Mouse (Mus musculus): Measurements from ENCODE around the gene Wwc2. TPM values are rescaled to one million over a fixed set of nuclear protein-coding genes. Genes with fewer than 3 reads are reported as not detected.
A peak's percentile ranks its signal among the peaks of the same experiment; 100 is the strongest.

Gene Wwc2
- polyA plus RNA-seq, 1 experiment from 2014 or later, result 7.2 TPM

GRCm38 (mm10) chr8:47933087-47933486 is 57.6 kb downstream of the Wwc2 start:
- 97% methylated on average over 3 of the region's 3 CpGs for WGBS

GRCm38 (mm10) chr8:47932028-47932790 is 58.5 kb downstream of the Wwc2 start:
- no peak overlapping the region for H3K9ac ChIP-seq
- peak; percentile 78 for ATAC-seq (ENCODE audit: low FRiP score, low read depth)
- H3K27ac ChIP-seq (replicated peaks), result 0 out of 2 replicates have a peak overlapping the region, but pooled peaks have one; percentile 3
- H3K4me3 ChIP-seq, result no peak overlapping the region
- 25% methylated on average over 16 of the region's 16 CpGs for WGBS
- no peaks in the 10 kb centered on the region for H3K36me3 ChIP-seq
- no peaks in the 10 kb centered on the region for H3K27me3 ChIP-seq
- H3K9me3 ChIP-seq, result no peaks in the 10 kb centered on the region
- H3K4me1 ChIP-seq (replicated peaks), result peaks cover 27% of the 10 kb centered on the region
- H3K4me2 ChIP-seq, result peak overlapping the region; percentile 25

More at GRCm38 (mm10) chr8:47933087-47933486, 57.6 kb downstream of the Wwc2 start:
- Histone ChIP-seq H3K9ac (no peak overlapping the region), H3K27me3 (no peaks in the 10 kb centered on the region), H3K4me1 (replicated peaks) (peaks cover 27% of the 10 kb centered on the region), H3K27ac (replicated peaks) (no peak overlapping the region), H3K4me3 (no peak overlapping the region), H3K36me3 (no peaks in the 10 kb centered on the region), H3K4me2 (no peak overlapping the region), H3K9me3 (no peaks in the 10 kb centered on the region)
- ATAC-seq (ENCODE audit: low FRiP score, low read depth), result no peak

- H3K4me3 ChIP-seq, result no peak overlapping the region
- H3K27ac ChIP-seq (replicated peaks), result no peak overlapping the region
- no peaks in the 10 kb centered on the region for H3K9me3 ChIP-seq
- H3K36me3 ChIP-seq, result no peaks in the 10 kb centered on the region
- no peaks in the 10 kb centered on the region for H3K27me3 ChIP-seq
- no peak overlapping the region for H3K9ac ChIP-seq
- H3K4me1 ChIP-seq (replicated peaks), result peaks cover 27% of the 10 kb centered on the region
- 81% methylated on average over 7 of the region's 7 CpGs for WGBS
- no peak overlapping the region for H3K4me2 ChIP-seq
- no peak for ATAC-seq (ENCODE audit: low FRiP score, low read depth)
Observed at GRCm38 (mm10) chr8:47931371-47931770, 59.4 kb downstream of the Wwc2 start.

- H3K27ac ChIP-seq (replicated peaks), result no peak overlapping the region
- H3K9me3 ChIP-seq, result no peaks in the 10 kb centered on the region
- no peaks in the 10 kb centered on the region for H3K27me3 ChIP-seq
- ATAC-seq (ENCODE audit: low FRiP score, low read depth), result no peak
- H3K36me3 ChIP-seq, result no peaks in the 10 kb centered on the region
- H3K4me2 ChIP-seq, result no peak overlapping the region
- H3K4me1 ChIP-seq (replicated peaks), result peaks cover 23% of the 10 kb centered on the region
- H3K4me3 ChIP-seq, result no peak overlapping the region
- 93% methylated on average over 12 of the region's 12 CpGs for WGBS
- H3K9ac ChIP-seq, result no peak overlapping the region
Observed at GRCm38 (mm10) chr8:47929615-47930014, 61.1 kb downstream of the Wwc2 start.

GRCm38 (mm10) chr8:47928604-47929185 is 62.0 kb downstream of the Wwc2 start:
- ATAC-seq (ENCODE audit: low FRiP score, low read depth), result no peak
- Histone ChIP-seq H3K4me3 (no peak overlapping the region), H3K27ac (replicated peaks) (no peak overlapping the region), H3K36me3 (no peaks in the 10 kb centered on the region), H3K9me3 (no peaks in the 10 kb centered on the region), H3K4me2 (no peak overlapping the region), H3K27me3 (no peaks in the 10 kb centered on the region), H3K9ac (no peak overlapping the region), H3K4me1 (replicated peaks) (peaks cover 18% of the 10 kb centered on the region)
- 86% methylated on average over 12 of the region's 12 CpGs for WGBS

GRCm38 (mm10) chr8:47924921-47925320 is 65.8 kb downstream of the Wwc2 start:
- Histone ChIP-seq H3K9me3 (no peaks in the 10 kb centered on the region), H3K27ac (replicated peaks) (no peak overlapping the region), H3K27me3 (no peaks in the 10 kb centered on the region), H3K36me3 (no peaks in the 10 kb centered on the region), H3K4me3 (no peak overlapping the region), H3K9ac (no peak overlapping the region), H3K4me2 (no peak overlapping the region), H3K4me1 (replicated peaks) (no peaks in the 10 kb centered on the region)
- ATAC-seq (ENCODE audit: low FRiP score, low read depth), result no peak
- 86% methylated on average over 6 of the region's 6 CpGs for WGBS

GRCm38 (mm10) chr8:47922816-47923215 is 67.9 kb downstream of the Wwc2 start:
- no peak overlapping the region for H3K27ac ChIP-seq (replicated peaks)
- no peaks in the 10 kb centered on the region for H3K27me3 ChIP-seq
- H3K9me3 ChIP-seq, result no peaks in the 10 kb centered on the region
- H3K4me1 ChIP-seq (replicated peaks), result no peaks in the 10 kb centered on the region
- no peak overlapping the region for H3K4me2 ChIP-seq
- H3K4me3 ChIP-seq, result no peak overlapping the region
- no peak for ATAC-seq (ENCODE audit: low FRiP score, low read depth)
- WGBS, result 88% methylated on average over 10 of the region's 10 CpGs
- no peak overlapping the region for H3K9ac ChIP-seq
- H3K36me3 ChIP-seq, result no peaks in the 10 kb centered on the region

- Histone ChIP-seq H3K4me1 (replicated peaks) (no peaks in the 10 kb centered on the region), H3K9me3 (no peaks in the 10 kb centered on the region), H3K4me2 (no peak overlapping the region), H3K36me3 (no peaks in the 10 kb centered on the region), H3K27ac (replicated peaks) (no peak overlapping the region), H3K9ac (no peak overlapping the region), H3K4me3 (no peak overlapping the region), H3K27me3 (no peaks in the 10 kb centered on the region)
- no peak for ATAC-seq (ENCODE audit: low FRiP score, low read depth)
- 86% methylated on average over 4 of the region's 4 CpGs for WGBS
Observed at GRCm38 (mm10) chr8:47922011-47922410, 68.7 kb downstream of the Wwc2 start.

GRCm38 (mm10) chr8:47920575-47921144 is 70.1 kb downstream of the Wwc2 start:
- no peak overlapping the region for H3K27ac ChIP-seq (replicated peaks)
- no peaks in the 10 kb centered on the region for H3K36me3 ChIP-seq
- H3K27me3 ChIP-seq, result no peaks in the 10 kb centered on the region
- H3K4me2 ChIP-seq, result no peak overlapping the region
- ATAC-seq (ENCODE audit: low FRiP score, low read depth), result no peak
- 97% methylated on average over 6 of the region's 6 CpGs for WGBS
- no peaks in the 10 kb centered on the region for H3K9me3 ChIP-seq
- H3K4me1 ChIP-seq (replicated peaks), result 0 out of 2 replicates have a peak, but pooled peaks cover 5% of the 10 kb centered on the region
- H3K4me3 ChIP-seq, result no peak overlapping the region
- H3K9ac ChIP-seq, result no peak overlapping the region

- Histone ChIP-seq H3K4me2 (no peak overlapping the region), H3K9me3 (no peaks in the 10 kb centered on the region), H3K9ac (no peak overlapping the region), H3K27ac (replicated peaks) (no peak overlapping the region), H3K27me3 (no peaks in the 10 kb centered on the region), H3K36me3 (no peaks in the 10 kb centered on the region), H3K4me3 (no peak overlapping the region), H3K4me1 (replicated peaks) (0 out of 2 replicates have a peak, but pooled peaks cover 5% of the 10 kb centered on the region)
- no peak for ATAC-seq (ENCODE audit: low FRiP score, low read depth)
- 86% methylated on average over 19 of the region's 19 CpGs for WGBS
Observed at GRCm38 (mm10) chr8:47917060-47918035, 73.4 kb downstream of the Wwc2 start.

GRCm38 (mm10) chr8:47915521-47915920 is 75.2 kb downstream of the Wwc2 start:
- no peak overlapping the region for H3K9ac ChIP-seq
- 0 out of 2 replicates have a peak, but pooled peaks cover 5% of the 10 kb centered on the region for H3K4me1 ChIP-seq (replicated peaks)
- 90% methylated on average over 2 of the region's 2 CpGs for WGBS
- H3K27me3 ChIP-seq, result no peaks in the 10 kb centered on the region
- H3K27ac ChIP-seq (replicated peaks), result no peak overlapping the region
- no peaks in the 10 kb centered on the region for H3K9me3 ChIP-seq
- no peak overlapping the region for H3K4me2 ChIP-seq
- no peaks in the 10 kb centered on the region for H3K36me3 ChIP-seq
- no peak for ATAC-seq (ENCODE audit: low FRiP score, low read depth)
- no peak overlapping the region for H3K4me3 ChIP-seq

All from hindbrain, embryonic 15.5 days (tissue).